ENCODE assay signal across 14 mouse cellular contexts in genomic region chr9:102477767-102478450, GRCm38 (mm10). TPM values are rescaled to one million over a fixed set of nuclear protein-coding genes. Genes with fewer than 3 reads are reported as not detected.
DNase-seq lines count a peak whose midpoint lies in the region; ATAC-seq and TF ChIP-seq lines count a peak whose summit lies in the region.
"Had no signal": no experiment of that assay in that cellular context is flagged by ENCODE, and none has a peak within 500 bp of the region (broad histone marks: within the 10 kb centered on the region; RNA-seq: fewer than 3 reads in every experiment).

No protein-coding gene starts in this region.

- DNase-seq in heart, adult 11 months = peak; percentile 89
- peak; percentile 71 for DNase-seq in 416B (ENCODE audit: low read depth)
- DNase-seq in frontal cortex, postnatal 36 days (ENCODE audit: low spot score in 2 of 2) = peak; percentile 72 to 78
- peak; percentile 23 for DNase-seq in lung, postnatal 0 days (ENCODE audit: low spot score)
- no peak for DNase-seq in c-Kit-positive CD71-positive TER-119-positive erythroid progenitor cells, embryonic 14.5 days (ENCODE audit: low spot score)
- no peak for DNase-seq in midbrain, embryonic 14.5 days
- DNase-seq: cerebellum, adult 8-10 months; liver had no signal

- H3K9ac ChIP-seq in heart, embryonic 11.5 days (ENCODE audit: low read depth, low read length) = no peak overlapping the region
- H3K9ac ChIP-seq in lung, postnatal 0 days (replicated peaks; ENCODE audit: low read depth) = no peak overlapping the region
- H3K9ac ChIP-seq in midbrain, embryonic 14.5 days (replicated peaks; ENCODE audit: low read length) = no peak overlapping the region
- H3K9ac ChIP-seq: neural tube, embryonic 12.5 days had no signal

- H3K4me1 ChIP-seq in heart, embryonic 11.5 days (ENCODE audit: control insufficient read depth, insufficient read depth, low read length) = no peaks in the 10 kb centered on the region
- no peaks in the 10 kb centered on the region for H3K4me1 ChIP-seq in lung, postnatal 0 days (ENCODE audit: insufficient read depth, low read depth, low read length)
- no peaks in the 10 kb centered on the region for H3K4me1 ChIP-seq in midbrain, embryonic 14.5 days (ENCODE audit: control insufficient read depth, insufficient read depth, low read length)
- H3K4me1 ChIP-seq: neural tube, embryonic 12.5 days had no signal

- WGBS in heart, embryonic 11.5 days (ENCODE audit: insufficient replicate concordance) = 75% methylated on average over 6 of the region's 6 CpGs
- WGBS in lung, postnatal 0 days = 71% methylated on average over 6 of the region's 6 CpGs
- WGBS in midbrain, embryonic 14.5 days = 85% methylated on average over 6 of the region's 6 CpGs

- no peak for TF ChIP-seq CTCF in lung, postnatal 0 days (IDR thresholded peaks at IDR 0.05)

- H3K27ac ChIP-seq in heart, embryonic 11.5 days (ENCODE audit: low read depth, low read length) = no peak overlapping the region
- no peak overlapping the region for H3K27ac ChIP-seq in lung, postnatal 0 days (ENCODE audit: low read length)
- H3K27ac ChIP-seq in midbrain, embryonic 14.5 days (replicated peaks; ENCODE audit: low read depth, low read length) = no peak overlapping the region
- H3K27ac ChIP-seq: kidney, postnatal 0 days; neural tube, embryonic 12.5 days had no signal

- ATAC-seq in heart, embryonic 11.5 days (replicated peaks; ENCODE audit: insufficient number of reproducible peaks, low FRiP score, low TSS enrichment) = no peak
- no peak for ATAC-seq in lung, postnatal 0 days
- no peak for ATAC-seq in erythroid progenitor cell, adult 5-6 weeks (replicated peaks; ENCODE audit: low FRiP score, poor library complexity, severe bottlenecking)
- ATAC-seq in midbrain, embryonic 14.5 days (ENCODE audit: low FRiP score, low TSS enrichment) = no peak

- H3K4me2 ChIP-seq in heart, embryonic 11.5 days = no peak overlapping the region
- no peak overlapping the region for H3K4me2 ChIP-seq in lung, postnatal 0 days (replicated peaks; ENCODE audit: low read depth, low read length)
- H3K4me2 ChIP-seq in midbrain, embryonic 14.5 days (ENCODE audit: low read length) = no peak overlapping the region
- H3K4me2 ChIP-seq: neural tube, embryonic 12.5 days had no signal

- no peaks in the 10 kb centered on the region for H3K36me3 ChIP-seq in heart, embryonic 11.5 days (ENCODE audit: control insufficient read depth, insufficient read depth, low read length)
- H3K36me3 ChIP-seq in lung, postnatal 0 days (ENCODE audit: insufficient read depth, low read length) = no peaks in the 10 kb centered on the region
- H3K36me3 ChIP-seq in midbrain, embryonic 14.5 days (ENCODE audit: control insufficient read depth, insufficient read depth, low read length) = no peaks in the 10 kb centered on the region
- H3K36me3 ChIP-seq: neural tube, embryonic 12.5 days had no signal

- TF ChIP-seq EP300 in lung, postnatal 0 days (IDR thresholded peaks at IDR 0.05) = no peak

- H3K4me3 ChIP-seq in heart, embryonic 11.5 days (ENCODE audit: low read depth, low read length) = no peak overlapping the region
- no peak overlapping the region for H3K4me3 ChIP-seq in lung, postnatal 0 days (ENCODE audit: low read depth, low read length)
- H3K4me3 ChIP-seq in midbrain, embryonic 14.5 days (replicated peaks; ENCODE audit: low read depth, low read length) = no peak overlapping the region
- H3K4me3 ChIP-seq: erythroblast, embryonic 14.5 days; neural tube, embryonic 12.5 days had no signal

- H3K9me3 ChIP-seq in heart, embryonic 11.5 days (replicated peaks; ENCODE audit: control insufficient read depth, low read length) = no peaks in the 10 kb centered on the region
- H3K9me3 ChIP-seq in lung, postnatal 0 days (ENCODE audit: low read length) = no peaks in the 10 kb centered on the region
- H3K9me3 ChIP-seq in midbrain, embryonic 14.5 days (ENCODE audit: control insufficient read depth, low read length) = no peaks in the 10 kb centered on the region
- H3K9me3 ChIP-seq: neural tube, embryonic 12.5 days had no signal

- no peaks in the 10 kb centered on the region for H3K27me3 ChIP-seq in heart, embryonic 11.5 days (ENCODE audit: control insufficient read depth, insufficient read depth, low read length)
- no peaks in the 10 kb centered on the region for H3K27me3 ChIP-seq in lung, postnatal 0 days (replicated peaks; ENCODE audit: insufficient read depth, low read length)
- no peaks in the 10 kb centered on the region for H3K27me3 ChIP-seq in midbrain, embryonic 14.5 days (ENCODE audit: control insufficient read depth, insufficient read depth, low read length)
- H3K27me3 ChIP-seq: neural tube, embryonic 12.5 days had no signal

RNA-seq across cellular contexts. Expression of gene Ky, which starts 27.6 kb away (rescaled TPM):
- 0.27 and 2.3 TPM in 2 replicates for polyA plus RNA-seq in heart, embryonic 11.5 days (2014; fragmentation: Nextera tagmentation; extraction: Ambion mirVana)
- polyA plus RNA-seq in lung, postnatal 0 days (2015; fragmentation: Nextera tagmentation; extraction: Ambion mirVana) = 0.02 and 0.20 TPM in 2 replicates
- total RNA-seq in erythroid progenitor cell, adult 5-6 weeks (2015; ENCODE audit: low replicate concordance) = not detected in 2 replicates
- not detected in 2 replicates for total RNA-seq in erythroid progenitor cell, adult 5-6 weeks (2017; ENCODE audit: low replicate concordance)
- 0.54 and 0.72 TPM in 2 replicates for polyA plus RNA-seq in midbrain, embryonic 14.5 days (2014; fragmentation: Nextera tagmentation; extraction: Ambion mirVana)
- total RNA-seq: megakaryocyte, adult 5-6 weeks had no signal
- polyA plus RNA-seq: erythroblast, embryonic 14.5 days had no signal

Comparison
In these comparisons a context has a peak if more than half of its experiments do, and no peak if none do; other contexts are left out.
1. DNase-seq: peak in heart, adult 11 months (single experiment), 416B (single experiment), frontal cortex, postnatal 36 days (2 of 2) and lung, postnatal 0 days (single experiment); none in c-Kit-positive CD71-positive TER-119-positive erythroid progenitor cells, embryonic 14.5 days (single experiment) and midbrain, embryonic 14.5 days (single experiment).